Mouse (Mus musculus) kidney, adult 2 months (tissue): ENCODE data around the gene Prmt1. TPM values are rescaled to one million over a fixed set of nuclear protein-coding genes. Genes with fewer than 3 reads are reported as not detected.

ENCODE experiments used
- DNase-seq: peaks from one replicate; pipeline ENCODE4 v3.0.0; 2021
- H3K27ac ChIP-seq: fragments of 200-500 bp; 2 replicates; pipeline ENCODE4 v1.5.1; 2012; ENCODE audit warnings: low read depth, low read length, control low read depth, inconsistent platforms; ENCODE audit not compliant: insufficient read depth
- H3K27me3 ChIP-seq: fragments of 200-500 bp; replicated peaks from 2 replicates; pipeline ENCODE4 v1.6.1; 2012; ENCODE audit warnings: mild to moderate bottlenecking, moderate library complexity, low read length, inconsistent platforms; ENCODE audit not compliant: control insufficient read depth, insufficient read depth
- H3K36me3 ChIP-seq: fragments of 200-500 bp; 2 replicates; pipeline ENCODE4 v1.6.1; 2012; ENCODE audit warnings: mild to moderate bottlenecking, moderate library complexity, low read length, inconsistent platforms; ENCODE audit not compliant: control insufficient read depth, insufficient read depth
- H3K4me1 ChIP-seq: fragments of 200-500 bp; 2 replicates; pipeline ENCODE4 v1.6.1; 2011; ENCODE audit warnings: low read length; ENCODE audit not compliant: control insufficient read depth, insufficient read depth
- H3K4me3 ChIP-seq: fragments of 200-500 bp; 2 replicates; pipeline ENCODE4 v1.5.1; 2011; ENCODE audit warnings: mild to moderate bottlenecking, low read depth, low read length, control low read depth; ENCODE audit not compliant: insufficient read depth
- CTCF ChIP-seq: fragments of 200-500 bp; conservative IDR thresholded peaks from 2 replicates; pipeline ENCODE4 v1.5.1; 2011; ENCODE audit warnings: low read depth, mild to moderate bottlenecking, control low read depth, low read length, moderate library complexity, mixed read lengths; ENCODE audit not compliant: insufficient read depth, insufficient read length
- POLR2A ChIP-seq: fragments of 200-500 bp; IDR thresholded peaks from one replicate; pipeline ENCODE4 v1.6.1; 2011; ENCODE audit warnings: low read depth, low read length, control low read depth
- WGBS: fragments of 180-500 bp; shearing (Covaris S2); methylation state at CpG from one replicate; pipeline ENCODE4 v1.1.7; 2018; 5-methylcytosine and 5-hydroxymethylcytosine counted together
- polyA plus RNA-seq: library from polyadenylated mRNA; depleted of rRNA; stranded (reverse); fragments of >200 nt; gene quantifications from 2 replicates; pipeline ENCODE4 v1.2.3, GENCODE M21; 2012

Prmt1 gene
- polyA plus RNA-seq, 1 experiment: 95.4 TPM

DNA sequence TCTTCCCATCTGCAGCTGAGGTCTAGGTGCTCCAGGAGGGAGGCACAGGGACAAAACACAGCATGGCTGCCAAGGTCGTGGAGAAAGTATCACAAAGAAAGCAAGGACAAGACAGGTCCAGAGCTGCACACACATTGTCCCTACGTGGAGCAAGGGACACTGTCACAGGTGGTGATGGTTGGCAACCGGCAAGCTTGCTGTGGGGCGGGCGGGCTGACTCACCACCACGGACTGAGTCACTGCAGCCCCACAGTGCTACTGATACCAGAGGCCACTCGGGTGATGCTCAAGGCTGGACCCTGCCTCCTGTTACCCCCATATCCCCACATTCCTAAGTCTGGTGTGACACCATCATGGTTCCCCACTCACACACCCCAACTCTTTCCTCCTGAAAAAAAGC, 16.1 kb upstream of the Prmt1 start:
- no peaks in the 10 kb centered on the region for H3K27me3 ChIP-seq
- peaks cover 4% of the 10 kb centered on the region for H3K36me3 ChIP-seq
- TF ChIP-seq CTCF: no peak
- no peak for TF ChIP-seq POLR2A
- DNase-seq: no peak
- WGBS: 81% methylated on average over 7 of the region's 7 CpGs
- no peak overlapping the region for H3K4me3 ChIP-seq
- no peak overlapping the region for H3K27ac ChIP-seq
- H3K4me1 ChIP-seq: peaks cover 6% of the 10 kb centered on the region; the same call in 1 of the 2 replicates

DNA sequence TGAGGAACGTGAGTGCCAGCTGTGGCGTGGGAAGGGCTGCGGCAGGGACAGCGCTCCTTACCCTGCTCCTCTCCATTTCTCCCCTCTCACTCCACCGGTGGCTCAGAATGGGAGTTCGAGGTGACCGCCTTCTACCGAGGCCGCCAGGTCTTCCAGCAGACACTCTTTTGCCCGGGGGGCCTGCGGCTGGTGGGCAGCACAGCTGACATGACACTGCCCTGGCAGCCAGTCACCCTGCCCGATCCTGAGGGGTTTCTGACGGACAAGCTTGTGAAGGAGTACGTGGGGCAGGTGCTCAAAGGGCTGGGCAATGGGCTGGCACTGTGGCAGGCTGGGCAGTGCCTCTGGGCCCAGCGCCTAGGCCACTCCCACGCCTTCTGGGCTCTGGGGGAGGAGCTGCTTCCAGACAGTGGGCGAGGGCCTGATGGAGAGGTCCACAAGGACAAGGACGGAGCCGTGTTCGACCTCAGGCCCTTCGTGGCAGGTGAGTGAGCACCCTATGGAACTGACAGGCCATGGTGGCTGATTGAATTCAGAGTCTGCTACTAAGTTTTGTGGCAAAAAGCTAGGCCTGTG, 14.3 kb upstream of the Prmt1 start:
- Histone ChIP-seq H3K4me1 (peaks cover 11% of the 10 kb centered on the region; the same call in 1 of the 2 replicates), H3K27ac (no peak overlapping the region), H3K4me3 (no peak overlapping the region), H3K36me3 (peaks cover 2% of the 10 kb centered on the region; the same call in 1 of the 2 replicates), H3K27me3 (no peaks in the 10 kb centered on the region)
- 60% methylated on average over 21 of the region's 21 CpGs for WGBS
- peak; percentile 24 for DNase-seq
- TF ChIP-seq CTCF (no peak), POLR2A (no peak)

DNA sequence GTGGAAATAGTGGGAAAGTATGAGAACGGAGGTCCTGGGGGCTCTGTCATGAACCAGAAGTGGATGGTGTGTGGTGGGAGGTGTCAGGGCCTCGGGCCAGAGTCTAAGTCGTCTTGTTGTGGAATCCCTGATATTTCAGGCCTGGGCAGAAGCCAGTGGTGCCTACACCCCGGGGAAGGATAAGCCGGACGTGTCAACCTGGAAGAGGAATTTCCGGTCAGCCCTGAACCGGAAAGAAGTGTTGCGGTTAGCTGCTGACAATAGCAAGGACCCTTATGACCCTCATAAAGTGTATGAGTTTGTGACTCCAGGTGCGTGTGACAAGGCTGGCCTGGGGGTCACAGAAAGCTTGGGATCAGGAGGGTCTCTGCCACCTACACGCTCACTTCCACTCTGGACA, 13.4 kb upstream of the Prmt1 start:
- WGBS: 33% methylated on average over 11 of the region's 11 CpGs
- Histone ChIP-seq H3K4me1 (peaks cover 11% of the 10 kb centered on the region; the same call in 1 of the 2 replicates), H3K4me3 (no peak overlapping the region), H3K36me3 (peaks cover 2% of the 10 kb centered on the region; the same call in 1 of the 2 replicates), H3K27me3 (no peaks in the 10 kb centered on the region), H3K27ac (no peak overlapping the region)
- DNase-seq: peak; percentile 56
- no peak for TF ChIP-seq POLR2A

DNA sequence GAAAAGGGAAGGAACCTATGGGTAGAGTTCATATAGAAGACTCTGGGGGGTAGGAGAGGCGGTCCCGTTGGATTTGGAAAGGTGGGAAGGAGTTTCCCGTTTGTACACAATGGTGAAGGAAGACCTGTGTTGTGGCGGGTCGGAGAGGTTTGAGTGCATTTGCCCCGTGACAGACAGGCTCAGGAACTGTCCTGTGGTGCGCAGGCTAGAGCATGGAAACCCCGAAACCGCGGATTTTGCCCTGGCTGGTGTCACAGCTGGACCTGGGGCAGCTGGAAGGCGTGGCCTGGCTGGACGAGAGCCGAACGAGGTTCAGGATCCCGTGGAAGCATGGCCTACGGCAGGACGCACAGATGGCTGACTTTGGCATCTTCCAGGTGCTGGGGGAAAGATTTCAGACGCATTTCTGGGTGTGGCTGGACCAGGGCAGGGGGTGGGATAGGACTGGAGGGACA, 12.2 kb upstream of the Prmt1 start, which contains the start of gene Bcl2l12:
Gene Bcl2l12, minus strand, starts transcription at position 212 of the 455 bp plus-strand sequence.
- Histone ChIP-seq H3K4me1 (peaks cover 11% of the 10 kb centered on the region; the same call in 1 of the 2 replicates), H3K4me3 (peak within 1 kb of the TSS; percentile 93), H3K27me3 (no peaks in the 10 kb centered on the region), H3K27ac (peak within 1 kb of the TSS; percentile 85), H3K36me3 (peaks cover 2% of the 10 kb centered on the region; the same call in 1 of the 2 replicates)
- under 1% methylated on average over 18 of the region's 18 CpGs for WGBS
- peak; percentile 90 for DNase-seq
- no peak for TF ChIP-seq CTCF
- TF ChIP-seq POLR2A: no peak

DNA sequence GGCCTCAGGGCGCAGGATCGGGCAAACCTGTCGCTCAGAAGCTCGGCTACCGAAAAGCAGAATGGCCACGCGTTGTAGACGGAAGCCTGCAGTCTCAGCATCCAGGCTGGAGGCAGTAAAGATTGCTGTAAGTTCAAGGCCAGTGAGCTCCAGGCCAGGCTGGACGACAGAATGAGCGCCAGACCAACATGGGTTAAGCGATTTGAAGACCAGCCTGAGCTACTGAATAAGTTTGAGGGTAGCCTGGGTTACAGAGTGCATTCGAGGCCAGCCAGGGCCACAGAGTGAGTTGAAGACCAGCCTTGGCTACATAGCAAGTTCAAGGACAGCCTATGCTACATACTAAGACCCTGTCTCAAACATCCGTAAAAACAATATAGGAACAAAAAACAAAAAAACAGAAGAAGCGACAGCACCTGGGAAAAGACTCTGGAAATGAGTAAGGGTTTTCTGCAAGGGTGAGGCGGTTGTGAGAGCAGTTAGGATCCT, 11.6 kb upstream of the Prmt1 start:
- peaks cover 2% of the 10 kb centered on the region; the same call in 1 of the 2 replicates for H3K36me3 ChIP-seq
- 1% methylated on average over 15 of the region's 15 CpGs for WGBS
- no peak for DNase-seq

DNA sequence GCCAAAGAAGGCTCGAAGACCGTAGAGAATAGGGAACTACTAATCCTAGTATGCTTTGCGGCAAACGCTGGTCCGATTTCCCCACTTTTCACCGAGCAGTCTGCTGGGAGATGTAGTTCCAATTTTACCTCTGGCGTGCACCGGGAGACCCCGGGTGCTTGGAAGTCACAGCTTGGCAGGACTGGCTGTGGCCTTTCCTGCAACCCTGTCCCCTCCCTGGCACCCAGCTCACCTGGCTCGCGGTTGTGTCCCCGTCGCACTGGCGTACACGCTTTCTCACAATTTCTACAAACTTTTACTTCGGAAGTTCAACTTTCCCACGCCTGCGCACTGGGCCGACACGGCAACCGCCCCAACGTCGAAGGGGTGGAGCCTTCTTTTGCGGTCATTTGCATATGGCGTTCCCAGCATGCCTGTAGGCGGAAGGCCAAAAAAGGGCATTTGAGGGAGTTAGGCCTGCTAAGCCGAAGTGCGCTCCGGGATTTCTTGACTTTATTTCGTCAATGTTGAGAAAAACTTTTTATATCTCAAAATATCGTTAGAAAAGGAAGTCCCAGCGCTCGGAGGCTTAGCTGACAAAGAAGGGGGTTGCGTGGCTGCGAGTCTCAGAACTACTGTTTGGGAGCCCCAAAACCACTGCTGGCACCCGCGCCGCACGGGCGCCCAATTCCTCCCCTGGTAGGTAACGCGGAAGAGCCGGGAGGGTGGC, 11.0 kb upstream of the Prmt1 start, which contains the start of gene Irf3:
Gene Irf3, plus strand, starts transcription at position 418 of the 709 bp plus-strand sequence.
- DNase-seq: peak; percentile 99
- peaks cover 11% of the 10 kb centered on the region; the same call in 1 of the 2 replicates for H3K4me1 ChIP-seq
- H3K36me3 ChIP-seq: peaks cover 2% of the 10 kb centered on the region; the same call in 1 of the 2 replicates
- no peak for TF ChIP-seq CTCF
- no peak for TF ChIP-seq POLR2A
- no peaks in the 10 kb centered on the region for H3K27me3 ChIP-seq
- H3K27ac ChIP-seq: peak within 1 kb of the TSS; percentile 95
- peak within 1 kb of the TSS; percentile 93 for H3K4me3 ChIP-seq
- WGBS: under 1% methylated on average over 43 of the region's 43 CpGs

More for the DNA sequence above, 11.6 kb upstream of the Prmt1 start:
- peak overlapping the region; percentile 85 for H3K27ac ChIP-seq
- H3K4me1 ChIP-seq: peaks cover 11% of the 10 kb centered on the region; the same call in 1 of the 2 replicates
- H3K4me3 ChIP-seq: peak overlapping the region; percentile 93
- no peaks in the 10 kb centered on the region for H3K27me3 ChIP-seq
- TF ChIP-seq CTCF: no peak
- no peak for TF ChIP-seq POLR2A

DNA sequence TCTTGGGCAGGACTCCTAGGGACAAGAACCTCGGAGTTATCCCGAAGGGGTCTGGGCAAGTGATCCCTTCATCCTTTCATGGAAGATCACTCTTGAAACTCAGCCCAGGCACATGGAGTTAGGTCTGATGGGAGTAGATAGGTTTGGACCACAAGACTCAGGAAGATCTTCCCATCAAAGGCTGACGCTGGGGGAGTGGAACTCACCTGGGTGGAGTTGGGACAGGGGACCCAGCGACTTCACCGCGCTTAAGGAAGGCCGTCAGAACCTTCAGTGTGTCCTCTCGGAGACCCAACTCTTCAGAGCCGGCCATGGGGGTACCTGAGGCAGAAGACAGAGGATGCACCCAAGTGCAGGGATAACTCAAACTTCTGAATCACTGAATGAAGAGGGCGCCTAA, 10.3 kb upstream of the Prmt1 start:
- peaks cover 2% of the 10 kb centered on the region; the same call in 1 of the 2 replicates for H3K36me3 ChIP-seq
- H3K4me1 ChIP-seq: peaks cover 11% of the 10 kb centered on the region; the same call in 1 of the 2 replicates
- TF ChIP-seq POLR2A (no peak), CTCF (no peak)
- DNase-seq: no peak
- H3K27ac ChIP-seq: peak overlapping the region; percentile 26; the same call in 1 of the 2 replicates
- no peaks in the 10 kb centered on the region for H3K27me3 ChIP-seq
- peak overlapping the region; percentile 93 for H3K4me3 ChIP-seq
- WGBS: 8% methylated on average over 10 of the region's 10 CpGs
